Mouse (Mus musculus) thymus, adult 2 months (tissue): ENCODE measurements around the gene Slc35b1. TPM values are rescaled to one million over a fixed set of nuclear protein-coding genes. Genes with fewer than 3 reads are reported as not detected.

Experiments used
- DNase-seq: peaks from one replicate; pipeline ENCODE4 v3.0.0; 2021
- H3K27ac ChIP-seq: fragments of 200-500 bp; 2 replicates; pipeline ENCODE4 v1.5.1; 2012; ENCODE audit warnings: low read length, control low read depth; ENCODE audit not compliant: control insufficient read depth, insufficient read depth
- H3K27me3 ChIP-seq: fragments of 200-500 bp; 2 replicates; pipeline ENCODE4 v1.6.1; 2012; ENCODE audit warnings: mild to moderate bottlenecking, low read length, moderate library complexity, mixed read lengths; ENCODE audit not compliant: control insufficient read depth, insufficient read depth
- H3K36me3 ChIP-seq: fragments of 200-500 bp; 2 replicates; pipeline ENCODE4 v1.6.1; 2012; ENCODE audit warnings: mild to moderate bottlenecking, low read length, moderate library complexity; ENCODE audit not compliant: control insufficient read depth, insufficient read depth
- H3K4me1 ChIP-seq: fragments of 200-500 bp; replicated peaks from 2 replicates; pipeline ENCODE4 v1.6.1; 2012; ENCODE audit warnings: low read length; ENCODE audit not compliant: control insufficient read depth, insufficient read depth
- H3K4me3 ChIP-seq: fragments of 200-500 bp; 2 replicates; pipeline ENCODE4 v1.5.1; 2012; ENCODE audit warnings: mild to moderate bottlenecking, low read length, control low read depth, moderate library complexity; ENCODE audit not compliant: control insufficient read depth, insufficient read depth
- CTCF ChIP-seq: fragments of 200-500 bp; IDR thresholded peaks from 2 replicates; pipeline ENCODE4 v1.5.1; 2012; ENCODE audit warnings: mild to moderate bottlenecking, control low read depth, low read length, moderate library complexity, borderline replicate concordance; ENCODE audit not compliant: control insufficient read depth, poor library complexity, insufficient read depth; ENCODE audit errors: extremely low read depth
- POLR2A ChIP-seq: fragments of 200-500 bp; IDR thresholded peaks from 2 replicates; pipeline ENCODE4 v1.6.1; 2012; ENCODE audit warnings: mild to moderate bottlenecking, low read length, control low read depth, moderate library complexity; ENCODE audit not compliant: control insufficient read depth, poor library complexity, insufficient read depth; ENCODE audit errors: extremely low read depth
- WGBS: fragments of 180-500 bp; shearing (Covaris S2); methylation state at CpG from one replicate; pipeline ENCODE4 v1.1.7; 2018; 5-methylcytosine and 5-hydroxymethylcytosine counted together
- polyA plus RNA-seq: library from polyadenylated mRNA; depleted of rRNA; stranded (reverse); fragments of >200 nt; gene quantifications from 2 replicates; pipeline ENCODE4 v1.2.3, GENCODE M21; 2012

Gene Slc35b1
- polyA plus RNA-seq, 1 experiment, result 107 TPM

DNA sequence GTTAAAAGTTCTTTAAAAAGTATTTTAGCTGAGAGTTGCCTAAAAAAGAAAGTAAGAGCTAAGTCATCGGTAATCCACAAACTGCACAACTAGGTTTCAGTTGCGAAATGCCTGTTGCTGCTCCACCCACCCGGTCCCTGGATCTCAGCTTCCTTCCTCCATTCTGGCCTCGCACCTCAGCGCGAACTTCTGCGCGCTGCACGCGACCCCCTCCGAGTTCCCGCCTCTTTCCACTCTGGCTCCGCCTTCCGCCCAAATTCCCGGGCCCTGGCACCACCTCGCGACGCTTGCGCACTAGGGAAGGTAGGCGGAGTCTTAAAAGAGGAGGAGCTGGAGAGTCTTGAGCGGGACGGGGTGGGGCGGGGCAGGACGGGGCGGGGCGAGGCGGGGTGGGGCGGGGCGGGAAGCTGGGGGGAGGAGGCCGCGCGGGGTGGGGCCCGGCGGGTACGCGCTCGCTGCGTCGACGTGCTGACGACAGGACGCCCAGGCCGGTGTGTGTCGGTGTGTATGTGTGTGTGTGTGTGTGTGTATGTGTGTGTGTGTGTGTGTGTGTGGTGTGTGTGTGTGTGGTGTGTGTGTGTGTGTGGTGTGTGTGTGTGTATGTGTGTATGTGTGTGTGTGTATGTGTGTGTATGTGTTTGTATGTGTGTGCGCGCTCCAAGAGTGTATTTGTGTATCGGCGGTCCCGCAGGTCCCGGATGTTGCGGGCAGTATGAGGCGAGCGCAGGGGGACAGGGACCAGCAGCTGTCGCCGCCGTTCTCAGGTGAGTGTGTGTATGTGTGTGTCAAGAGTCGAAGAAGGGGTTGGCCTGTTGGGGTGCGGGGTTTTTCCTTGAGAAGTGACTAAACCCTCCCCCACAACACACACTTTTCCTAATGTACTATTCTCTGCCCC is 29.4 kb downstream of the Slc35b1 start, which contains the start of gene Spop:
TSS of gene Spop (plus strand) at position 440 of the 895 bp plus-strand sequence.
- H3K4me1 ChIP-seq, result peaks cover 2% of the 10 kb centered on the region; the same call in 1 of the 2 replicates
- H3K36me3 ChIP-seq, result no peaks in the 10 kb centered on the region; the same call in 1 of the 2 replicates
- peak within 1 kb of the TSS; percentile 93 for H3K27ac ChIP-seq
- peak; percentile 91 for DNase-seq
- under 1% methylated on average over 52 of the region's 58 CpGs for WGBS
- H3K27me3 ChIP-seq, result no peaks in the 10 kb centered on the region
- TF ChIP-seq CTCF (no peak), POLR2A (0 out of 2 replicates have a peak, but pooled peaks have one; percentile 28)
- peak within 1 kb of the TSS; percentile 67 for H3K4me3 ChIP-seq

DNA sequence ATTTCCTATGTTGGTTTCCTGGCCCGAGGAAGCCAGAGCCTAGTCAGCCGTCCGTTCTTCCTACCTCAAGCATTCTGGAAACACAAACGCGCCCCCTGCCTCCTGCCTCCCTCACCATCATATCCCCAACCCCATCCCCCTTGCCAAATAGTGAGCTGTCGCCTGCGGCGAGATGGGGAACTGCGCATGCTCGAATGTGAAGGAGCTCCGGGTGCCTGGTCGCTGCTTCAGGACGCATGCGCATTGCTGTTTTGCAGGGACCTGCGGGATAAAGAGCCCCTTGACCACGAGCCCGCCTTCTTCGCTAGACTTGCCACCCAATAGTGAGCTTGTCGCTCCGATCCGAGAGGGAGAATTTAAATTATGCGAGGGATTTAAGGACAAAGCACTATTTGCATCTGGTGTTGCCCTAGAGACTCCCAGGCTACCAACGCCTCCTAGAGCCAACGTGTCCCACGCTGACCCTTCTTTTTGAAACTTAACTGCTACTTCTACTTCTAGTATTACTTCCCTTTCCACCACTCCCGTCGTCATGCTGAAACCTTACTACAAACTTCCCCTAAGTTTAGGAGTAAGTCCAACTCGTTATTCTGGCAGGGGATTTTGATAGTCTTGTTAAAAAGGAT is 30.2 kb downstream of the Slc35b1 start:
- DNase-seq, result peak; percentile 91
- TF ChIP-seq CTCF (peak; percentile 42; the same call in 1 of the 2 replicates), POLR2A (0 out of 2 replicates have a peak, but pooled peaks have one; percentile 39)
- Histone ChIP-seq H3K4me1 (peaks cover 2% of the 10 kb centered on the region; the same call in 1 of the 2 replicates), H3K4me3 (peak overlapping the region; percentile 67), H3K27ac (peak overlapping the region; percentile 93), H3K36me3 (no peaks in the 10 kb centered on the region; the same call in 1 of the 2 replicates), H3K27me3 (no peaks in the 10 kb centered on the region)
- under 1% methylated on average over 28 of the region's 28 CpGs for WGBS

DNA sequence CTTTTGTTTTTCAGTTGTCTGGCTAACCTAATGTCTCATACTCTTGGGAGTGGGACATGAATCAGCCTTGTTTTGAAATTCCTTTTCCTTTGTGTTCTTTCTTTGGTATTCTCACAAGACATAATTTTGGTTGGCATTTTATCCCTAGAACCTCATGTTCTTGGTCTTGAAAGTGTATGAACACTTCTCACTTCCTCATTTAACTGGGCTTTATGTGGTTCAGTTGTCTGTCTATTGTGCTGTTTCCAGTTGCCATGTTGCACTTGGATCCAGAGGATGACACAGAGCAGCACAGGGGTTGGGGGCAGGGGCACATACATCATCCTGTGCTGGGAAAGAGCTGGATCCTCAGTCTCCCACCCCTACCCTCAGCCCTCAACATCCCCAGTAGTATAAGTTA is 31.4 kb downstream of the Slc35b1 start:
- DNase-seq, result no peak
- H3K4me1 ChIP-seq, result peaks cover 2% of the 10 kb centered on the region; the same call in 1 of the 2 replicates
- H3K36me3 ChIP-seq, result no peaks in the 10 kb centered on the region; the same call in 1 of the 2 replicates
- H3K4me3 ChIP-seq, result no peak overlapping the region
- no peak overlapping the region for H3K27ac ChIP-seq
- TF ChIP-seq POLR2A (no peak), CTCF (no peak)
- no peaks in the 10 kb centered on the region for H3K27me3 ChIP-seq

DNA sequence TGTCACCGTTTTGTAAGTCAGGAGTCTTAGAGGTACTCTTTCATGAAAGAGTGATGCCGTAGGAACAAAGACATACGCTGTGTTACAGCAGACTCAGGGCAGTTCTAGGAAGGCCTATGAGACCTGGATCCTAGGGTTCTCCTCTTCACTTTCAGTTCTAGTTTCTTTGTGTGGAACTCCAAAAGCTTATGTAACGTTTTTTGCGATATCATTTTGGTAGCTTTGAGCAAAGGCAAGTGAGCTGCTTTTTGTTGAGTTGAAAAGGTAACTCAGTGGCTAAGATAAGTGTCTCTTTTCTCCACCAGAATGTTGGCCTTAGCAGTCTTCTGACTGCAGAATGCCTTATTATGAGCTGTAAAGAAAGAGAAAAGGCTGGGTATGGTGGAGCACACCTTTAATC is 32.8 kb downstream of the Slc35b1 start:
- TF ChIP-seq POLR2A (no peak), CTCF (no peak)
- Histone ChIP-seq H3K4me3 (no peak overlapping the region), H3K27ac (no peak overlapping the region), H3K27me3 (no peaks in the 10 kb centered on the region), H3K4me1 (peaks cover 2% of the 10 kb centered on the region; the same call in 1 of the 2 replicates), H3K36me3 (no peaks in the 10 kb centered on the region; the same call in 1 of the 2 replicates)
- no peak for DNase-seq
- 67% methylated on average over 5 of the region's 5 CpGs for WGBS

DNA sequence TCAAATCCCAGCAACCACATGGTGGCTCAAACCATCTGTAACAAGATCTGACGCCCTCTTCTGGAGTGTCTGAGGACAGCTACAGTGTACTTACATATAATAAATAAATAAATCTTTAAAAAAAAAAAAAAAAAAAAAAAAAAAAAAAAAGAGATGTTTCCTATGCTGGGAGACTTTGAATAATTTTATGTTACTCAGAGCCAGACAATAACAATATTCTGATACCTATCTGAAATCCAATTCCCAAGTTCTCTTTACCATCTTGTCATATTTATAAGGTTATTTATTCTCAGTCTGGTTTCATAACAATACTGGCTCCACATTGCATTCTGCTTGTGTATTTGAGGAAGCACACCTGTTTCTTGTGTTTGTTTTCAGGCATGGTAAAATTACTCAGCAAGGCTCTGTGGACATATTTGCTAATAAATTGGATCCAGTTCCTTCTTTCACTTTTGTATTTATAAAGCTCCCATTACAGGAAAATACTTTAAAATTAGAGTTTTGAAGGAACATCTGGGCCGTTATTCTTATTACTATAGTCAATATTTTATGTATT is 36.5 kb downstream of the Slc35b1 start:
- Histone ChIP-seq H3K36me3 (no peaks in the 10 kb centered on the region; the same call in 1 of the 2 replicates), H3K4me1 (peaks cover 2% of the 10 kb centered on the region; the same call in 1 of the 2 replicates), H3K4me3 (no peak overlapping the region), H3K27ac (no peak overlapping the region), H3K27me3 (no peaks in the 10 kb centered on the region)
- 85% methylated on average over 2 of the region's 2 CpGs for WGBS
- TF ChIP-seq CTCF, result no peak
- no peak for TF ChIP-seq POLR2A
- no peak for DNase-seq

DNA sequence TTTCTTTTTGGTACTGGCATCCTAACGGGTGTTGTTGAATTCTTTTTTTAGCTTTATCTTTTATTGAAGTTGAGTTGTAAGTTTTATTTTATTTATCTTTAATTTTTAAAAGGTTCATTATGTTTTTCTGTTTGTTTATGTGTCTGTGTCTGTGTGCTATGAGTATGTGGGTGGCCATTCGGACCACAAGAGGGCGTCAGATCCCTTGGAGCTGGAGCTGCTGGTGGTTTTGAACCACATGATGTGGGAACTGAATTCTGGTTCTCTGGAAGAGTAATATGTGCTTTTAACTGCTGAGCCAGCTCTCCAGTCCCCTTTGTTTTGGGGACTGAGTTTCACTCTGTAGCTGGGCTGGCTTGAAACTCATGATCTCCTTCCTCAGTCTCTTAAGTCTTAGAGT is 39.0 kb downstream of the Slc35b1 start:
- Histone ChIP-seq H3K27ac (no peak overlapping the region), H3K27me3 (no peaks in the 10 kb centered on the region), H3K4me3 (no peak overlapping the region), H3K4me1 (no peaks in the 10 kb centered on the region), H3K36me3 (no peaks in the 10 kb centered on the region; the same call in 1 of the 2 replicates)
- no peak for DNase-seq
- TF ChIP-seq CTCF, result no peak
- 94% methylated on average over 3 of the region's 3 CpGs for WGBS
